Mouse (Mus musculus) ES-Bruce4 (cell line): ENCODE measurements around the gene Tab1. TPM values are rescaled to one million over a fixed set of nuclear protein-coding genes. Genes with fewer than 3 reads are reported as not detected.
A peak's percentile ranks its signal among the peaks of the same experiment; 100 is the strongest.

Experiments used
- H3K27ac ChIP-seq: 2 replicates; pipeline ENCODE4 v1.5.1; 2012; ENCODE audit warnings: low read length, inconsistent platforms; ENCODE audit not compliant: insufficient read depth
- H3K27me3 ChIP-seq: 2 replicates; pipeline ENCODE4 v1.6.1; 2012; ENCODE audit warnings: mild to moderate bottlenecking, low read length, inconsistent platforms; ENCODE audit not compliant: control insufficient read depth, poor library complexity, insufficient read depth, severe bottlenecking
- H3K36me3 ChIP-seq: 2 replicates; pipeline ENCODE4 v1.6.1; 2012; ENCODE audit warnings: inconsistent platforms, mild to moderate bottlenecking, low read length, moderate library complexity; ENCODE audit not compliant: control insufficient read depth, poor library complexity, insufficient read depth, severe bottlenecking
- H3K4me1 ChIP-seq: one replicate; pipeline ENCODE4 v1.8.1; 2011; ENCODE audit warnings: low read length; ENCODE audit not compliant: control insufficient read depth, insufficient read depth
- H3K4me3 ChIP-seq: 2 replicates; pipeline ENCODE4 v1.5.1; 2011; ENCODE audit warnings: low read depth, mild to moderate bottlenecking, low read length
- H3K9ac ChIP-seq: 2 replicates; pipeline ENCODE4 v1.6.1; 2012; ENCODE audit warnings: low read depth, mild to moderate bottlenecking, inconsistent platforms; ENCODE audit not compliant: poor library complexity, severe bottlenecking
- H3K9me3 ChIP-seq: replicated peaks from 2 replicates; pipeline ENCODE4 v1.6.1; 2012; ENCODE audit warnings: mild to moderate bottlenecking, low read length, inconsistent platforms; ENCODE audit not compliant: control insufficient read depth, poor library complexity, insufficient read depth, severe bottlenecking
- CTCF ChIP-seq: IDR thresholded peaks from one replicate; pipeline ENCODE4 v1.8.1; 2011; ENCODE audit warnings: low read depth, low read length
- EP300 ChIP-seq: IDR thresholded peaks from 2 replicates; pipeline ENCODE4 v1.6.1; 2011; ENCODE audit warnings: low read depth, low read length; ENCODE audit not compliant: insufficient read depth
- POLR2A ChIP-seq: IDR thresholded peaks from one replicate; pipeline ENCODE4 v1.8.1; 2011; ENCODE audit warnings: low read length; ENCODE audit not compliant: insufficient read depth
- polyA plus RNA-seq: library from polyadenylated mRNA; stranded (reverse); fragments of >200 nt; gene quantifications from 2 replicates; pipeline ENCODE4 v1.2.4, GENCODE M21; 2011; ENCODE audit warnings: low read depth; ENCODE audit not compliant: missing spikeins, insufficient read depth, insufficient read length

Gene Tab1
- polyA plus RNA-seq, 1 experiment = 15.6 TPM

DNA sequence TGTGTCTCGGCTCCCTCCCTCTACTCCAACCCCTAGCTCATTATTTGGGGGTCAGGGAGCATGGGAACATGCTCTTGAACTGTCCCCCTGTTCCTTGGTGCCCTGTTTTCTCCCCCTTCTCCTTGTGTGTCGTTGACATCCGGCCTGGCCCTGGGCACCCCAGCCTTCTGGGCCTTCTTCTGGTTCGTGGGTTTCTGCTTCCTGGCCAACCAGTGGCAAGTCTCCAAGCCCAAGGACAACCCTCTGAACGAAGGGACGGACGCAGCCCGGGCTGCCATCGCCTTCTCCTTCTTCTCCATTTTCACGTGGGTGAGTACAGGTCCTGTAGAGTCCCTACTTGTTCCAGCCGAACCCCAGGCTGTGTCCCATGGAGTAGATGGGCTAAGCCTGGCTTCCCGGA lies 21.5 kb upstream of the Tab1 start:
- H3K27ac ChIP-seq = no peak overlapping the region
- no peaks in the 10 kb centered on the region for H3K36me3 ChIP-seq
- peaks cover 7% of the 10 kb centered on the region for H3K4me1 ChIP-seq
- H3K9ac ChIP-seq = no peak overlapping the region
- no peaks in the 10 kb centered on the region for H3K9me3 ChIP-seq
- TF ChIP-seq POLR2A (no peak), EP300 (no peak), CTCF (no peak)
- no peak overlapping the region for H3K4me3 ChIP-seq
- no peaks in the 10 kb centered on the region for H3K27me3 ChIP-seq

DNA sequence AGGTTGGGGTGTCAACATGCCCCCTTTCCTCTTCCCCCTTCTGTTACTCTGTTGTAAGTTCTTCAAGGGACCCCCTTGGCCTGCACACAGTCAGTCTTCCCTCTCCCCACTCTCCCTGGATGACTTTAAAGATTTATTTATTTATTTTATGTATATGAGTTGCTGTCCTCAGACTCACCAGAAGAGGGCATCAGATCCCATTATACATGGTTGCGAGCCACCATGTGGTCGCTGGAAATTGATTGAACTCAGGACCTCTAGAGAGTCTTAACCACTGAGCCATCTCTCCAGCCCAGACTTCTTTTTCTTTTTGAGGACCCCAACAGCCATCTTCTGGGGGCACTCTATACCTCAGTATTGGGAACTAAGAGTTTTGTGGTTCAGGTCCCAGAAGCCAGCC lies 20.4 kb upstream of the Tab1 start:
- no peak for TF ChIP-seq POLR2A
- peak; percentile 13 for TF ChIP-seq CTCF
- Histone ChIP-seq H3K27me3 (no peaks in the 10 kb centered on the region), H3K9me3 (no peaks in the 10 kb centered on the region), H3K27ac (no peak overlapping the region), H3K9ac (no peak overlapping the region), H3K36me3 (no peaks in the 10 kb centered on the region), H3K4me1 (peaks cover 9% of the 10 kb centered on the region), H3K4me3 (no peak overlapping the region)

- no peaks in the 10 kb centered on the region for H3K9me3 ChIP-seq
- no peak overlapping the region for H3K4me3 ChIP-seq
- H3K4me1 ChIP-seq = peaks cover 9% of the 10 kb centered on the region
- peak overlapping the region; percentile 75 for H3K27ac ChIP-seq
- no peak overlapping the region for H3K9ac ChIP-seq
- no peaks in the 10 kb centered on the region for H3K27me3 ChIP-seq
- H3K36me3 ChIP-seq = no peaks in the 10 kb centered on the region
- TF ChIP-seq EP300 (no peak), POLR2A (no peak), CTCF (no peak)
Measured at GRCm38 (mm10) chr15:80114414-80114813, 18.5 kb upstream of the Tab1 start.

GRCm38 (mm10) chr15:80115256-80115655 lies 17.7 kb upstream of the Tab1 start:
- Histone ChIP-seq H3K27ac (peak overlapping the region; percentile 75; the same call in 1 of the 2 replicates), H3K36me3 (no peaks in the 10 kb centered on the region), H3K9ac (peak overlapping the region; percentile 34), H3K27me3 (no peaks in the 10 kb centered on the region), H3K9me3 (no peaks in the 10 kb centered on the region), H3K4me3 (peak overlapping the region; percentile 88), H3K4me1 (peaks cover 9% of the 10 kb centered on the region)
- TF ChIP-seq CTCF = no peak
- no peak for TF ChIP-seq POLR2A
- TF ChIP-seq EP300 = no peak

- TF ChIP-seq POLR2A (no peak), EP300 (no peak), CTCF (no peak)
- Histone ChIP-seq H3K36me3 (no peaks in the 10 kb centered on the region), H3K27me3 (no peaks in the 10 kb centered on the region), H3K27ac (0 out of 2 replicates have a peak overlapping the region, but pooled peaks have one; percentile 49), H3K9ac (peak overlapping the region; percentile 34), H3K9me3 (no peaks in the 10 kb centered on the region), H3K4me3 (peak overlapping the region; percentile 88), H3K4me1 (peaks cover 9% of the 10 kb centered on the region)
Measured at GRCm38 (mm10) chr15:80115866-80116794, 16.8 kb upstream of the Tab1 start.

DNA sequence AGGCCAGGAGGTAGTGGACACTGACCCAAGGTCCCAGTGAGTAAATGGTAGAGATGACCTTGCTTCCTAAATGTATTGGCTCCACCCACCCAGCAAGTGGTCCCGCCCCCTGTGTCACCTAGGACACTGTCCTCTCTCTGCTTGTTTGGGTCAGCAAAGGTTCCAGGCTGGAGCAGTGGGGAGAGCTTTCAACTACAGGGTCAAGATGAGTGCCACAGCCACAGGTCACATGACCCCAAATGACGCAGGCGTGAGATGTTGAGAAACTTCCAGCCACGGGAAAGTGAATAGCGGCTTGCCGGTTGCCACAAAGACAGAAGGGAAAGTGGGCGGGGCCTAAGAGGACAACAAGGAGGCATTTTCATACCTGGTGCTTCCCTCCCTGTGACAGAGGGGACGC lies 15.8 kb upstream of the Tab1 start:
- no peaks in the 10 kb centered on the region for H3K9me3 ChIP-seq
- no peak overlapping the region for H3K27ac ChIP-seq
- no peak overlapping the region for H3K4me3 ChIP-seq
- no peaks in the 10 kb centered on the region for H3K36me3 ChIP-seq
- H3K4me1 ChIP-seq = peaks cover 9% of the 10 kb centered on the region
- TF ChIP-seq EP300 = no peak
- no peak for TF ChIP-seq POLR2A
- TF ChIP-seq CTCF = no peak
- no peak overlapping the region for H3K9ac ChIP-seq
- H3K27me3 ChIP-seq = no peaks in the 10 kb centered on the region
